Mouse (Mus musculus) bone marrow macrophage, adult 2 months (primary cell): ENCODE measurements at regions not wholly inside any gene's neighbourhood (a gene's known extent, or its start where the extent isn't known, plus 50 kb on each side); places are given as distances from the start of the nearest gene placed in this dataset.

Experiments used
- CTCF ChIP-seq: IDR thresholded peaks from 2 replicates; pipeline ENCODE4 v1.5.1; 2012; ENCODE audit warnings: low read depth, mild to moderate bottlenecking, low read length, moderate library complexity
- POLR2A ChIP-seq: IDR thresholded peaks from 2 replicates; pipeline ENCODE4 v1.6.1; 2012; ENCODE audit warnings: mild to moderate bottlenecking, low read depth, low read length, borderline replicate concordance

GRCm38 (mm10) chr9:32852282-32852681 lies 216.3 kb downstream of the Ets1 start:
- no peak for TF ChIP-seq CTCF
- no peak for TF ChIP-seq POLR2A
